Mouse (Mus musculus) heart, adult 2 months (tissue): ENCODE data around the gene Fchsd2. TPM values are rescaled to one million over a fixed set of nuclear protein-coding genes. Genes with fewer than 3 reads are reported as not detected.

Source experiments
- DNase-seq, 2 experiments: peaks; one replicate each; pipeline ENCODE4 v3.0.0; 2021
- H3K27ac ChIP-seq: fragments of 200-600 bp; 2 replicates; pipeline ENCODE4 v1.8.1; 2022
- H3K27me3 ChIP-seq: fragments of 200-500 bp; 2 replicates; pipeline ENCODE4 v1.6.1; 2012; ENCODE audit warnings: mild to moderate bottlenecking, low read length, inconsistent platforms, mixed read lengths; ENCODE audit not compliant: control insufficient read depth, insufficient read depth
- H3K36me3 ChIP-seq: fragments of 200-500 bp; 2 replicates; pipeline ENCODE4 v1.6.1; 2012; ENCODE audit warnings: low read length, inconsistent platforms; ENCODE audit not compliant: control insufficient read depth, insufficient read depth
- H3K4me1 ChIP-seq: fragments of 200-500 bp; 2 replicates; pipeline ENCODE4 v1.6.1; 2011; ENCODE audit warnings: low read length; ENCODE audit not compliant: control insufficient read depth, insufficient read depth
- H3K4me3 ChIP-seq: fragments of 200-600 bp; 2 replicates; pipeline ENCODE4 v1.8.1; 2022
- H3K79me2 ChIP-seq: fragments of 200-500 bp; replicated peaks from 2 replicates; pipeline ENCODE4 v1.6.1; 2012; ENCODE audit warnings: mild to moderate bottlenecking, inconsistent platforms, low read length, moderate library complexity, mixed read lengths; ENCODE audit not compliant: control insufficient read depth, insufficient read depth
- H3K9ac ChIP-seq: fragments of 200-500 bp; 2 replicates; pipeline ENCODE4 v1.6.1; 2012; ENCODE audit warnings: low read depth, mild to moderate bottlenecking, control low read depth, inconsistent platforms, low read length, mixed read lengths
- CTCF ChIP-seq: fragments of 200-600 bp; IDR thresholded peaks from 2 replicates; pipeline ENCODE4 v1.8.1; 2022; ENCODE audit warnings: antibody characterized with exemption, mild to moderate bottlenecking, moderate library complexity
- EP300 ChIP-seq: fragments of 200-500 bp; IDR thresholded peaks from 2 replicates; pipeline ENCODE4 v1.6.1; 2011; ENCODE audit warnings: low read depth, low read length, control low read depth; ENCODE audit not compliant: insufficient read depth
- POLR2A ChIP-seq: fragments of 200-500 bp; IDR thresholded peaks from 2 replicates; pipeline ENCODE4 v1.6.1; 2011; ENCODE audit warnings: mild to moderate bottlenecking, low read depth, low read length, control low read depth; ENCODE audit not compliant: insufficient read depth
- WGBS: fragments of 180-500 bp; shearing (Covaris S2); methylation state at CpG from one replicate; pipeline ENCODE4 v1.1.7; 2018; 5-methylcytosine and 5-hydroxymethylcytosine counted together
- intact Hi-C: fragments of 180-260 bp; cut with DNase I; formaldehyde crosslinking; loops from one replicate; pipeline ENCODE4 v1.15.1; 2025
- polyA plus RNA-seq: library from polyadenylated mRNA; depleted of rRNA; stranded (reverse); fragments of >200 nt; gene quantifications from 2 replicates; pipeline ENCODE4 v1.2.3, GENCODE M21; 2012
- total RNA-seq, 2 experiments: library from RNA; stranded (reverse); gene quantifications; 2 replicates each; pipeline ENCODE4 v1.2.3; 2021

The Fchsd2 gene
- total and polyA plus RNA-seq, 3 experiments = 5.6 to 22.4 (median 20.9) TPM

DNA sequence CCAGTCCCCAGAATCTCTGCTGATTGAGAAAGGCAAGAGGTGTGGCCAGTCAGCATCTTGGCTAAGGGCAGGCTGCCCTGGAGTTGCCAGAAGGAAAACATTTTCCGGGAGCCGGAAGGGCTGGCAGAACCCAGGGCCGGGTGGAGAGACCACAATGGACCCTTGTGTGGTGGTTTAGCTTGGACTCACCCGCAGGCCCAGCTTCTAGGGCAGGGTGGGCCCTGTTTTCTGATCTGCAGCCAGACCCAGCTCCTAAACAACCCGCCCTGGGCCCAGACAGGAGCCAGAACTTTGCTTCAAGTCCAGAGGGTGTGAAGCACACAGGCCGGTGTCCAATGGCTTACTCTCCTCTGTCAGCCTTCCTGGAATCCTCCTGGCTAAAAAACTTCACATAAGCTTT, 30.4 kb upstream of the Fchsd2 start:
- Histone ChIP-seq H3K27me3 (no peaks in the 10 kb centered on the region), H3K9ac (no peak overlapping the region), H3K4me1 (peaks cover 2% of the 10 kb centered on the region; the same call in 1 of the 2 replicates), H3K27ac (peak overlapping the region; percentile 21), H3K4me3 (no peak overlapping the region), H3K36me3 (no peaks in the 10 kb centered on the region), H3K79me2 (no peaks in the 10 kb centered on the region)
- no peak for TF ChIP-seq POLR2A
- TF ChIP-seq CTCF = no peak
- no peak for TF ChIP-seq EP300
- intact Hi-C loops = no loop called here
- 74% methylated on average over 6 of the region's 6 CpGs for WGBS
- peak; percentile 68 to 73 for DNase-seq

DNA sequence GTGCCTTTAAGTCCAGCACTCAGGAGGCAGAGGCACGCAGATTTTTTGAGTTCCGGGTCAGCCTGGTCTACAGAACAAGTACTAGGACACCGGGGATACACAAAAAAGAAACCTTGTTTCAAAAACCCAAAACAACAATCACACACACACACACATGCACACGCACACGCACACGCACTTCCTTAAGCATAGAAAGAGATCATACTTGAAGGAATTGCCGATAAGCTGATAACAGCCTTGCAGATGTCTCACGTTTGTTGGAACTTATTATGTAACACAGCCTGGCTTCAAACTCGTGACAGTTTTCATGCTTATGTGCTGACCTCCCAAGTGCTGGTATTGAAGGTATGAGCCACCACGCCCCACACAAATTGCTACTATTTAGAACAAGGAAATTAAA, 29.1 kb upstream of the Fchsd2 start:
- no peak for DNase-seq
- no peaks in the 10 kb centered on the region for H3K79me2 ChIP-seq
- H3K27me3 ChIP-seq = no peaks in the 10 kb centered on the region
- WGBS = 80% methylated on average over 10 of the region's 10 CpGs
- no peak for TF ChIP-seq EP300
- no peak for TF ChIP-seq POLR2A
- no peak for TF ChIP-seq CTCF
- H3K4me3 ChIP-seq = no peak overlapping the region
- no peaks in the 10 kb centered on the region for H3K36me3 ChIP-seq
- no peak overlapping the region for H3K27ac ChIP-seq
- no peak overlapping the region for H3K9ac ChIP-seq
- peaks cover 4% of the 10 kb centered on the region; the same call in 1 of the 2 replicates for H3K4me1 ChIP-seq
- intact Hi-C loops = no loop called here

GRCm38 (mm10) chr7:101064697-101065688, 27.7 kb upstream of the Fchsd2 start:
- intact Hi-C loops = no loop called here
- no peak overlapping the region for H3K9ac ChIP-seq
- H3K36me3 ChIP-seq = no peaks in the 10 kb centered on the region
- H3K27me3 ChIP-seq = no peaks in the 10 kb centered on the region
- no peak for TF ChIP-seq POLR2A
- TF ChIP-seq CTCF = no peak
- TF ChIP-seq EP300 = no peak
- WGBS = 89% methylated on average over 7 of the region's 7 CpGs
- H3K79me2 ChIP-seq = no peaks in the 10 kb centered on the region
- DNase-seq = no peak
- H3K4me1 ChIP-seq = peaks cover 4% of the 10 kb centered on the region; the same call in 1 of the 2 replicates
- H3K4me3 ChIP-seq = no peak overlapping the region
- no peak overlapping the region for H3K27ac ChIP-seq

DNA sequence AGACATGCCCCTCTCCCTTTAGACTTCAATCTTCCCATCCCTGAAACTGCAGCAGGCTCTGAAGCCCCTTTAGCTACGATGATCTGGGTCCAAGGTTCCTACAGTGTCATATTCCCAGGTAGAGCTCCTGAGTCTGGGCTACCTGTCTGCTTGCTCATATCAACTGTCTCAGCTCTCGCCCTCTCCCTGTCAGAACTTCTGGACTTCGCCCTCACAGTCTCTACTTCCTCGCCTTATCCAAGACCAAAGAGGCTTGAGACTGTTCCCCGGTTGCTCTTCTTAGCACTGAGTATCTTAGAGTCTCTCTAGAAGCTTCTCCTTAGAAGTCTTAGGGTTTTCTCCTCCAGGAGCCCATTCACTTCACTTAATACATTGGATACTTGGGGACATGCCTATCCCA, 26.7 kb upstream of the Fchsd2 start:
- Histone ChIP-seq H3K27me3 (no peaks in the 10 kb centered on the region), H3K4me1 (peaks cover 4% of the 10 kb centered on the region; the same call in 1 of the 2 replicates), H3K4me3 (no peak overlapping the region), H3K36me3 (no peaks in the 10 kb centered on the region), H3K27ac (no peak overlapping the region), H3K79me2 (no peaks in the 10 kb centered on the region), H3K9ac (no peak overlapping the region)
- WGBS = 91% methylated on average over 5 of the region's 5 CpGs
- intact Hi-C loops = no loop called here
- no peak for DNase-seq
- TF ChIP-seq POLR2A (no peak), EP300 (no peak), CTCF (no peak)

- 67% methylated on average over 3 of the region's 3 CpGs for WGBS
- Histone ChIP-seq H3K4me3 (no peak overlapping the region), H3K36me3 (no peaks in the 10 kb centered on the region), H3K4me1 (peaks cover 6% of the 10 kb centered on the region; the same call in 1 of the 2 replicates), H3K79me2 (no peaks in the 10 kb centered on the region), H3K9ac (no peak overlapping the region), H3K27me3 (no peaks in the 10 kb centered on the region), H3K27ac (peak overlapping the region; percentile 21; the same call in 1 of the 2 replicates)
- TF ChIP-seq EP300 (no peak), CTCF (no peak), POLR2A (no peak)
- peak in 1 of 2 experiments; percentile 51 for DNase-seq
- intact Hi-C loops = no loop called here
Observed at GRCm38 (mm10) chr7:101066650-101067346, 25.9 kb upstream of the Fchsd2 start.

GRCm38 (mm10) chr7:101067521-101067920, 25.1 kb upstream of the Fchsd2 start:
- 84% methylated on average over 2 of the region's 2 CpGs for WGBS
- no peak for DNase-seq
- Histone ChIP-seq H3K27ac (no peak overlapping the region; the same call in 1 of the 2 replicates), H3K79me2 (no peaks in the 10 kb centered on the region), H3K27me3 (no peaks in the 10 kb centered on the region), H3K36me3 (no peaks in the 10 kb centered on the region), H3K4me3 (no peak overlapping the region), H3K4me1 (peaks cover 6% of the 10 kb centered on the region; the same call in 1 of the 2 replicates), H3K9ac (no peak overlapping the region)
- TF ChIP-seq CTCF (no peak), POLR2A (no peak), EP300 (no peak)
- intact Hi-C loops = no loop called here
